Mouse (Mus musculus): Measurements from ENCODE around the gene Gm266. TPM values are rescaled to one million over a fixed set of nuclear protein-coding genes. Genes with fewer than 3 reads are reported as not detected.

Gm266 gene
- polyA plus RNA-seq, 1 experiment = 6.3 TPM

DNA sequence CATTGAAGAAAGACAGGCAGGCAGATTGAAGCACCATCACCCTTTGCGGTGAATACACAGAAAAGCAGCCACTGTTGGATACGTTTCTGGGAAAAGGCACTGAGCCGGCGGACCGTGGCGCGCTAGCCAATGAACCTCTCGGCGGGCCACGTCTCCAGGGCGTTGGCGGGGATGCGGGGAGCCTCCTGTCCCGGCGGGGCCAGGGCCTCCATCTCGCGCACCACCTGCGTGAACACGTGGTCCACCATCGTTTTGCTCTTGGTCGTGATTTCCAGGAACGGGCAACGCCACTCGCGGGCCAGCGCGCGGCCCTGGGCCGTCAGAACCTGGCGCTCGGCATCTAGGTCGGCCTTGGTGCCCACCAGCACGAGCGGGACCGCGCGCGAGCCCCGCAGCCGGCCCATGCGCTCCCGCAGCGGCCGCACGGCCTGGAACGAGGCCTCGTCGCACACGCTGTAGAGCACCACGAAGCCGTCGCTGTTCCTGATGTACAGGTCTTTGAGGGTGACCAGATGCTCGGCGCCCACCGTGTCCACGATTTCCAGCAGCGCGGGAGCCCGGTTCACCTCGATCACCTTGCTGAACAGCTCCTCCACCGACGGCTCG, 474 bp downstream of the Gm266 start:
- peak overlapping the region; percentile 19; the same call in 1 of the 2 replicates for H3K4me3 ChIP-seq (ENCODE audit: insufficient read depth, low read length)
- no peak for TF ChIP-seq POLR2A (IDR thresholded peaks at IDR 0.05; ENCODE audit: extremely low read depth, insufficient read depth, low read length)
- TF ChIP-seq CTCF (IDR thresholded peaks at IDR 0.05; ENCODE audit: extremely low read depth, insufficient read depth, low read length) = no peak
- H3K27ac ChIP-seq (ENCODE audit: insufficient read depth, low read length) = no peak overlapping the region
- H3K4me1 ChIP-seq (ENCODE audit: control insufficient read depth, insufficient read depth, low read length) = no peaks in the 10 kb centered on the region

DNA sequence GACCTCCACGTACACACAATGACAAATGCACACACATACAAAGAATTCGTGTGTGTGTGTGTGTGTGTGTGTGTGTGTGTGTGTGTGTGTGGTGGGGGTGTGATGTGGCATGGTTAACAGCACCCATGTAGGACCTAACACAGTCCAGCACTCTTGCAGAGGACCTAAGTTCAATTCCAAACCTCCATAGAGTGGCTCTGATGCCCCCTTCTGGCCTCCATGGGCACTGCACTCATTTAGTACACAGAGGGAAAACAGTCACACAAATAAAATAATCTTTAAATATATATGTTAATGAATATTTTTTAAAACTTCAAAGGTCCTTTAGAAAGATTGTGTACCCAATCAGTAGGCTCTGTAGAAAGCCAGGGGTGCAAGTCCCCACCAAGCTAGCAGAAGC, 5.7 kb downstream of the Gm266 start:
- TF ChIP-seq POLR2A (IDR thresholded peaks at IDR 0.05; ENCODE audit: extremely low read depth, insufficient read depth, low read length) (no peak), CTCF (IDR thresholded peaks at IDR 0.05; ENCODE audit: extremely low read depth, insufficient read depth, low read length) (peak; percentile 36; the same call in 1 of the 2 replicates)
- Histone ChIP-seq H3K27ac (ENCODE audit: insufficient read depth, low read length) (no peak overlapping the region), H3K4me3 (ENCODE audit: insufficient read depth, low read length) (no peak overlapping the region), H3K4me1 (ENCODE audit: control insufficient read depth, insufficient read depth, low read length) (no peaks in the 10 kb centered on the region; the same call in 1 of the 2 replicates)

DNA sequence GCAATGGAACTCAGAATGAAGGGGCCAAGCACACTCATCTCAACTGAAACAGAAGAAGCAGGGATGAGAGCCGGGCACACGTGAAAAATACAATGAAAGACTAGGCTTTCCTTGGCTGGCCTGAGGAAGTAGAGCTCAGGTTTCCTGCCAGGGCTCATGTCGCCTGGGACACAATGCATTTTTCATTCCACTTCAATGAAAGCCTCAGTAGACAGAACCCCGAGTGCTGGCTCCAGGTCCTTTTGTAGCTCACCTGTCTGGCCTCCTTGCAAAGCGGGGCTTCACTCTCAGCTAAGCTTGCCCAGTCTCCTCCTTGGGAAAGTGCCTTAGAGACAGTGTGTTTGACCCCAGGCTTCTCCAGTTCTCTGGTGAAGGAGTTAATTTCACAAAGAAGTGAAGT, 6.7 kb downstream of the Gm266 start:
- Histone ChIP-seq H3K4me1 (ENCODE audit: control insufficient read depth, insufficient read depth, low read length) (peaks cover 3% of the 10 kb centered on the region; the same call in 1 of the 2 replicates), H3K4me3 (ENCODE audit: insufficient read depth, low read length) (no peak overlapping the region), H3K27ac (ENCODE audit: insufficient read depth, low read length) (no peak overlapping the region)
- TF ChIP-seq CTCF (IDR thresholded peaks at IDR 0.05; ENCODE audit: extremely low read depth, insufficient read depth, low read length) (no peak), POLR2A (IDR thresholded peaks at IDR 0.05; ENCODE audit: extremely low read depth, insufficient read depth, low read length) (no peak)

DNA sequence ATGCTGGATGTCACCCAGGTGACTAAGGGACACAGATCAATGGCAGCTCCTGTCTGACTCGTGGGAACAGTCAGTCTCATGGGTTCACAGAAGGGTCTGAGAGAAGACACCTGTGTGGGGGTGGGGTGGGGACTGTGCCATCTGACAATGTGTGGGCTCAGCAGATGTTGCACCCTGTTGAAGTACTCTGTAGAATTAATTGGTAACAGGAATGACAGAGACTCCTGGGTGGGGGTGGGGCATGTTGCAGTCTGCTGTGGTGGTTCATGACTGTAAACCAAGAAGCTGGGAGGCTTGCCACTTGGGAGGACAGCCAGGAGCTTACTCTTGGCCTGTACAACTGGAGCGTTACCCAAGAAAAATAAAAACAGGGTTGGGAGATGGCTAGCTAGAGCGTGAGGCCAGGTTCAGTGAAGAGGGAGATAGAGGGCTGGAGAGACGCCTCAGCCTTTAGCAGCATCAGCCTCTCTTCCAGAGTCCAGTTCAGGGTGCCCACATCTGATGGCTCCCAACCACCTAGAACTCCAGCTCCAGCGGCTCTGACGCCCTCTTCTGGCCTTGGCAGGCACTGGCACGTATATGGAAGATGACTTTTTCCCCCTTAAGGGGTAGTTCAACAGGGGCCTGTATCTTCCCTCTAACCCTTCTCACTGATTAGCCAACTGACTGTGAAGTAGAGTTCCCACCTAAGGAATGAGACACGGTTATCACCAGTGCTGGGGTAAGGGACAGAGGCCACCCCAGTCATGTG, 10.6 kb downstream of the Gm266 start:
- Histone ChIP-seq H3K27ac (ENCODE audit: insufficient read depth, low read length) (no peak overlapping the region), H3K4me1 (ENCODE audit: control insufficient read depth, insufficient read depth, low read length) (peaks cover 3% of the 10 kb centered on the region; the same call in 1 of the 2 replicates), H3K4me3 (ENCODE audit: insufficient read depth, low read length) (no peak overlapping the region)
- TF ChIP-seq CTCF (IDR thresholded peaks at IDR 0.05; ENCODE audit: extremely low read depth, insufficient read depth, low read length) = no peak
- TF ChIP-seq POLR2A (IDR thresholded peaks at IDR 0.05; ENCODE audit: extremely low read depth, insufficient read depth, low read length) = no peak

DNA sequence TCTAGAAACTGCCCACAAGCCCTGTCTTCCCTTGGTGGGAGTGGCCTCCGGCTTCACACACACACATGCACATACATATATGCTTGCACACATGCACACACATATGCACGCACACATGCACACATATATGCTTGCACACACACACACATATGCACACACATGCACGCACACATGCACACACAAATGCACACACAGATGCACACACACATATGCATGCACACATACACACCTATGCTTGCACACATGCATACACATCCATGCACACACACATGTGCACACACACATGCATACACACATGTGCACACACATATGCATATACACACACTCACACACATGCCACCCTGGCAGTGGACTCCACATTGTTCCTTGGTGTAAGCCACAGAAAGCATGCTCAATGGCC, 11.2 kb downstream of the Gm266 start:
- H3K4me3 ChIP-seq (ENCODE audit: insufficient read depth, low read length) = no peak overlapping the region
- no peak overlapping the region for H3K27ac ChIP-seq (ENCODE audit: insufficient read depth, low read length)
- peaks cover 3% of the 10 kb centered on the region; the same call in 1 of the 2 replicates for H3K4me1 ChIP-seq (ENCODE audit: control insufficient read depth, insufficient read depth, low read length)
- no peak for TF ChIP-seq CTCF (IDR thresholded peaks at IDR 0.05; ENCODE audit: extremely low read depth, insufficient read depth, low read length)
- TF ChIP-seq POLR2A (IDR thresholded peaks at IDR 0.05; ENCODE audit: extremely low read depth, insufficient read depth, low read length) = no peak

DNA sequence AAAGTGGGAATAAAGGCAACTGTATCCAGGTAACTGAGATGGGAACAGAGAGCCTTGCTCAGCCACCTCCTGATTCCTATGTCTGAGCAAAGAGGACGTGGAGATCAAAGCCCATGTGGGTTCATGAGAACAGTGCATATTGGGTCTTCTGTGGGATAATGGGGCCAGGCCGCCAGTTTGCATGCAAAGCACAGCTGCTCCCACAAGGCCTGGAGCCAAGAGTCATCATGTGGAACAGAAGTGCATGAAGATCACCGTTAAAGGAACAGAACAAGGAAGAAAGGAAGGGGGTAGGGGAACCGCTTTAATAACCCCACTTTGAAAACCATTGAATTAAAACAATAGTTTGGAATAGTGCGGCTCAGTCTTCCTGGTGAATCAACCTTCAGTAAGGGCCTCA, 12.7 kb downstream of the Gm266 start:
- H3K4me1 ChIP-seq (ENCODE audit: control insufficient read depth, insufficient read depth, low read length) = peaks cover 3% of the 10 kb centered on the region; the same call in 1 of the 2 replicates
- no peak overlapping the region for H3K4me3 ChIP-seq (ENCODE audit: insufficient read depth, low read length)
- no peak for TF ChIP-seq CTCF (IDR thresholded peaks at IDR 0.05; ENCODE audit: extremely low read depth, insufficient read depth, low read length)
- H3K27ac ChIP-seq (ENCODE audit: insufficient read depth, low read length) = no peak overlapping the region

DNA sequence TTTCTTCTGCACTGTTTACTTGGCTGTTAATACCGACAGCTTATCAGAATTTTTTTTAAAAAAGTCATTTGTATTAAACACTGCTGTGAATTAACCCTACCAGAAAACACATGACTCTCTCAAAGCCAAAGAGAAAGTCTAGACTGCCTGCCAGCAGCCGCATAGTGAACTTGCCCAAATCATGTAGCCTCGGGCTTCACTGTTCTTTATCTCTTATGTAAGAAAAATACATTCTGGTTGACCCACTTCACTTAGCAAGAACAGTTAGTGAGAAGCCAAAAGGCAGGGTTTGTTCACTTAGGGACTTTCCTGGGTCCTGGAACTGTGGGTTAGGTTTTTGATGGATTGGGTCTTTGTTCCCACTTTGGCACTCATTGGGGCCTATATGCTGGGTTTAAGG, 13.9 kb downstream of the Gm266 start:
- H3K4me1 ChIP-seq (ENCODE audit: control insufficient read depth, insufficient read depth, low read length) = peaks cover 3% of the 10 kb centered on the region; the same call in 1 of the 2 replicates
- H3K4me3 ChIP-seq (ENCODE audit: insufficient read depth, low read length) = no peak overlapping the region
- TF ChIP-seq POLR2A (IDR thresholded peaks at IDR 0.05; ENCODE audit: extremely low read depth, insufficient read depth, low read length) (no peak), CTCF (IDR thresholded peaks at IDR 0.05; ENCODE audit: extremely low read depth, insufficient read depth, low read length) (no peak)
- H3K27ac ChIP-seq (ENCODE audit: insufficient read depth, low read length) = no peak overlapping the region

DNA sequence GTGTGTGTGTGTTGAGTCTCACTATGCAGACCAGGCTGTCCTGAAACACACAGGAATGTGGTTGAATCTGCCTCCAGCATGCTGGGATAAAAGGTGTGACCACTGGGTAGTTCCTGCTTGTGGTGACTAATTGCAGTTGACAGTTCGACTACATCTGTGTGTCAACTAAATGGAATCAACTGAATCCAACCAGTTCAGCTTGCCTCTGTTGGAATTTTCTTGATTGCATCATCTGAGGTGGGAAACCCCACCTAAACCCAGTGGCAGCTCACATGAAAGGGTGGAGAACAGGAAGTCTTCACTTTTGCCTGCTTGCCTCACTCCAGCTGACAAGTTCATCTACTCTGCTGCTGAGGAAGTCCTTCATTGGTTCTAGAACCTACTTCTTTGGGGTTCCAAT, 14.5 kb downstream of the Gm266 start:
- no peak overlapping the region for H3K4me3 ChIP-seq (ENCODE audit: insufficient read depth, low read length)
- H3K27ac ChIP-seq (ENCODE audit: insufficient read depth, low read length) = no peak overlapping the region
- TF ChIP-seq POLR2A (IDR thresholded peaks at IDR 0.05; ENCODE audit: extremely low read depth, insufficient read depth, low read length) = no peak
- no peak for TF ChIP-seq CTCF (IDR thresholded peaks at IDR 0.05; ENCODE audit: extremely low read depth, insufficient read depth, low read length)
- peaks cover 3% of the 10 kb centered on the region; the same call in 1 of the 2 replicates for H3K4me1 ChIP-seq (ENCODE audit: control insufficient read depth, insufficient read depth, low read length)

DNA sequence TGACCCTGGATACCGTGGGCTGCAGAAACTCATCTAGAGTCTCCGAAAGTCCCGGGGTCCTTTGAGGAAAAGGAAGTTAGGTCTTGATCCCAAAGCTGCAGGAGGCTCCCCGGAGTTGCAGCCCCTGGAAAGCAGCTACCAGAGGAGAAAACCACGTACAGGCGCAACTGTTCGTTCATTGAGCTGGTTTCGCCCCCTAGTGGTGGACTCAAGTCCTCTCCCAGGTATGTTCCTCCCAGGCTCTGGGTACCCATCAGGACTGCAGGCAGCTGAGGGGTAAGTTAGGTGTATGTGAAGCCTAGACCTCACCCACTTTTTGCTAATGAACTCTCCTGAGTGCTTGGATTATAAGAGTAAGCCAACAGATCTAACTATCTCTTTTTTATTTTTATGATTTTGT, 16.1 kb downstream of the Gm266 start:
- no peak overlapping the region for H3K27ac ChIP-seq (ENCODE audit: insufficient read depth, low read length)
- H3K4me1 ChIP-seq (ENCODE audit: control insufficient read depth, insufficient read depth, low read length) = peaks cover 2% of the 10 kb centered on the region; the same call in 1 of the 2 replicates
- no peak for TF ChIP-seq POLR2A (IDR thresholded peaks at IDR 0.05; ENCODE audit: extremely low read depth, insufficient read depth, low read length)
- peak; percentile 87 for TF ChIP-seq CTCF (IDR thresholded peaks at IDR 0.05; ENCODE audit: extremely low read depth, insufficient read depth, low read length)
- no peak overlapping the region for H3K4me3 ChIP-seq (ENCODE audit: insufficient read depth, low read length)

DNA sequence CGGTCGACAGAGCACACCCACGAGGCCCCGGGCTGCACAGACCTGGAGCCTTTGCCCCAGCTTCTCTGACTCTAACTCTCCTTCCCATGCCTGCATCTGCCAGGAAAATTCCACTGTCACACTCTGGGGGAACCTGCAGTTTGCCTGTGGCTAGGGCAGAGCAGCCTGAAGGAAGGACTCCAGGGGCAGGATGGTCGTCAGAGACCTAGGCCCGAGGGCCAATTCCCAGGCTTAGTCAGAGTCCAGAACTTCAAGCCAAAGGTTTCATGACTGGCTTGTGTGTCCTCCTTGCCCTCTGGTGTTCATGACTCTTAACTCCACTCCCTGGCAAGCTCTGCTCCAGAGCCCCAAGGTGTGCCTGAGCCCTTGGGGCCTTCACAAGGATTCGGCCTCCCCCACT, 17.4 kb downstream of the Gm266 start:
- Histone ChIP-seq H3K27ac (ENCODE audit: insufficient read depth, low read length) (no peak overlapping the region), H3K4me3 (ENCODE audit: insufficient read depth, low read length) (no peak overlapping the region), H3K4me1 (ENCODE audit: control insufficient read depth, insufficient read depth, low read length) (no peaks in the 10 kb centered on the region)
- no peak for TF ChIP-seq POLR2A (IDR thresholded peaks at IDR 0.05; ENCODE audit: extremely low read depth, insufficient read depth, low read length)
- no peak for TF ChIP-seq CTCF (IDR thresholded peaks at IDR 0.05; ENCODE audit: extremely low read depth, insufficient read depth, low read length)

Data from cortical plate, adult 2 months (tissue).